Mouse (Mus musculus): ENCODE data around the gene H1fnt.

The H1fnt gene

DNA sequence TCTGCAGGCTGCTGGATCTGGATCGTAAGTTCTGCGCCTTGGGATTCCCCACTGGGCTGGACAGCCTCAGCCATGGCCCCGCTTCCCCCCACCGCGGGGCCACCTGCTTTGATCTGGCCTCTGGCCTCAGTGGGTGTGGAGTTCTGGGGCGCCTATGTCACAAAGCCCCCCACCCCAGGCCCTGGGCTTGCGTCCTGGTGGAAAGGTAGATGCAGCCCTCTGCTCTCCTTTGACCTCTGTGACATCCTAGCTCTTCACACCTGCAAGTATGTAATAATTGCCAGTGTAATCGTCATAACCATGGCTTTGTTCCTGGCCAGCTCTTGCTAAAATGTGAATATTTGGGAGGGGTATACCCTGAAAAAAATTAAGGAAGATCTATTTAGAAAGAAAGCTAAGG, at the start of gene H1fnt:
TSS of gene H1fnt (minus strand) at position 101 of the 400 bp plus-strand sequence.
- TF ChIP-seq GATA4 (IDR thresholded peaks at IDR 0.05; ENCODE audit: insufficient replicate concordance, low read length): no peak

DNA sequence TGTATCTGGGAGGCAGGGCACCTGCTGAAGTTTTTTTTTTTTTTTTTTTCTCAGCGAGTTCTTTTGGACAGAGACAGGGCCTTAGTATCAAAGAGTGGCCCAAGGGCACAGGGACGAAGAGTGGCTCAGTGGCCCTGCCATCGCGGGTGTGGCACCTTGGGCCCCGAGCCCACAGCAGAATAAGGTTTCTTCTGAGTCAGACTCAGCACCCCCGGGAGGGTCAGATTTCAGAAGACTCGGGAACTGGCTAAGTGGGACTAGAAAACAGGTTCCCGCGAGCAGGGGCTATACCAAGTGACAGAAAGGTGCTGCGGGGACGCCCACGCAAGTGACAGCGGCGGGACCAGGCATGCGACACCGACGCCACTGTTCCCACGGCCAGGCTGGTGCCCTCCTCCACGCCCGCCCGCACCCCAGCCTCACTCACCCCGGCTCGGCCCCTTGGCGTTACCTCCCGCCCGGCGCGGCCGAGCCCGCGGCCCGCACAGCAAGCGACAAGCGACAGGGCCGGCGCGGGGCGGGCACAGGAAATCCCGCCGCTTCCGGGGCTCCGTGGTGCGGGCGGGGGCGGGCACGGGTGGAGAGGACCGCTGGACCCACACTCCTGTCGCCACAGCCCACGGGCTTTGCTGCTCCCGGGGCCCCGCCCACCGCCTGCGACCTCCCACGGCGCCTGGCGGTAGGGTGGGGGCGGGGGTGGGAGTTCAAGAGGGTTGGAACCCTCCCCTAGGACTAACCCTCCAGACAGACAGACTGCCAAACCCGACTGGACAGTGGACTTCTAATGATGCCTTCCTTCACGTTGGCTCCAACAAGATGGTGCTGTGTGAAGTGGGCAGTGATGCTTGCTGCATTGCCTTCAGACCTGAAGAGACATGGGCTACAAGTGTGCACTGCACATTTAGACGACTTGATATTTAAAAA, 38.8 kb upstream of the H1fnt start, which contains the start of gene Zfp641:
TSS of gene Zfp641 (minus strand) at position 534 of the 924 bp plus-strand sequence.
- TF ChIP-seq GATA4 (IDR thresholded peaks at IDR 0.05; ENCODE audit: insufficient replicate concordance, low read length): no peak; the same call in 1 of the 2 replicates

DNA sequence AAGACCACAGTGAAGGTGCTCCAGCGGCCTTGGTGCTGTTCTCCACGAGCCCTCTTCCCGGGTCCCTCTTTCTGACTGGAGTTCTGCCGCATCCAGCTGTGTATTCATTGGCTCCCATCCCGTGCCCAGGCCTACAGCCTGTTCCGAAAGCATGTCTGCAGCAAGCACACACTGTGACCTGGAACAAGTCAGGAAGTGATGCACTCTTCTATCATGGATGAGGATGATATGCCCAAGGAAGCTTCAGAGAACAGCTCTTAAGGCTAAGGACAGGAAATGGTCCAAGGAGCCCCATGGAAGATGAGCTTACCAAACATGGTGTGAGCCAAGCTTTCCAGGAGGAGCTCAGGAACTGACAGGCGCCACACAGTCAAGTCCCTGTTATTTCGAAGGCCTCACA, 36.6 kb upstream of the H1fnt start:
- TF ChIP-seq GATA4 (IDR thresholded peaks at IDR 0.05; ENCODE audit: insufficient replicate concordance, low read length): no peak

DNA sequence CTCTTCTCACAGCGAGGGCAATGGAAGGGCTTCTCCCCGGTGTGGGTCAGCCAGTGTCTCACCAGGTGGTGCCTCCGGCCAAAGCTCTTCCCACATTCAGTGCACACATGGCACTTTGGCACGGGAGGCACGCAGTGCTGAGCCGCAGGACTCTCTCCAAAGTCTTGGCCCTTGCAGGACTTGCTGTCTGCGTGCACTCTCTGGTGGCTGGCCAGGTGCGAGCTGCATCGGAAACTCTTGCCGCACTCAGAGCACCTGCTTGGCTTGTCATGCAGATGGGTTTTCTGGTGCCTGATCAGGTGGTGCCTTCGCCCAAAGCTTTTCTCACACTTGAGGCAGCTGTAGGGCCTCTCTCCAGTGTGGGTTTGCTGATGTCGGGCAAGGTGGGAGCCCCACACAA, 31.5 kb upstream of the H1fnt start:
- TF ChIP-seq GATA4 (IDR thresholded peaks at IDR 0.05; ENCODE audit: insufficient replicate concordance, low read length): no peak

DNA sequence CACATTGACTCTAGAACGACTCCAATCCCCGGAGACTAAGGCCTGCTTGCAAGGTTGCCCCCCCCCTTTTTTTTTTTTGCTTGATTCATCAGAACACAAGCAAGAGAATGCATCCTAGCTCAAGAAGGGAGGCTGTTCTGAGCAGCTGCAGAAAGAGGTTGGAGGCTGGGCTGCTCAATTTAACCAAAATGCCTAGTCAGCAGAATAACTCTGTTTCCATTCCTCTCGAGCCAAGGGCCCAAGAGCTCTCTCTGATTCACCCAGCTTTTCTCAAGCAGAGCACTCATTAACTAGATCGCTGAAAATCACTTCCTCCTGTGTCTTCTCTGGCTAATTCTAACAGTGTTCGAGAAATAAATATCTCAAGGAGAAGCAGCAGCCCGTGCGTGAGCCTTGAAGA, 29.3 kb upstream of the H1fnt start:
- TF ChIP-seq GATA4 (IDR thresholded peaks at IDR 0.05; ENCODE audit: insufficient replicate concordance, low read length): no peak

DNA sequence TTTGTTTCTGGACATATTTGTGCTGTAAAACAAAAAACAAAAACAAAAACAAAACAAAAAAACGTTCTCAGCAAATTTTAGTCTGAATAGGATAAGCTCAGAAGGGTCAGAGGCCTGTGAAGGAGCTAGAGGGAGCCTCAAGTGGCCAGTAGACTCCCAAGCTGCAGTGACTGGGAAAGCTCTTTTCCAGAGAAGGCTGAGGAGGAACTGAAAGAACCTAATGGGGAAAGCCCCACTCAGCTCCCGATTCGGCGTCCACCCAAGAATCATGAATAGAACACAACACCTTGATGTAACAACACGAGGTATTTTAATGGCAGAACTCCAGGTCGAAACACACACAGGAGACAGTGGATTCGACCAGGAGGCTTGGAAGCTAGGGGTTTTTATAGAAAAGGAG, 683 bp upstream of the H1fnt start:
- no peak for TF ChIP-seq GATA4 (IDR thresholded peaks at IDR 0.05; ENCODE audit: insufficient replicate concordance, low read length)

DNA sequence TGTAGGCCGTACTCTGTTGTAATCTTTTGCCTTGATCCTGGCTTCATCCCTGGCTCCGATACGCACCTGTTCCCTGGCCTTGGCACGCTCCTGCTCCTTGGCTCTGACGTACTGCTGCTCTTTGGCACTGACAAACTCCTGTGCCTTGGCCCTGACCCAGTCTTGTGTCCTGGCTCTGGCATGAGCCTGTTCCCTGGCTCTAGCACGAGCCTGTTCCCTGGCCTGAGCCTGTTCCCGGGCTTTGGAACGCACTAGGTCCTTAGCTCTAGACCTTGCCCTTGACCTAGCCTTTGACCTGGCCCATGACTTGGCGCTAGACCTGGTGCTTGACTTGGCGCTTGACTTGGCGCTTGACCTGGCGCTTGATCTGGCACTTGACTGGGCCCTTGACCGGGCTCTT, 822 bp downstream of the H1fnt start:
- no peak for TF ChIP-seq GATA4 (IDR thresholded peaks at IDR 0.05; ENCODE audit: insufficient replicate concordance, low read length)

DNA sequence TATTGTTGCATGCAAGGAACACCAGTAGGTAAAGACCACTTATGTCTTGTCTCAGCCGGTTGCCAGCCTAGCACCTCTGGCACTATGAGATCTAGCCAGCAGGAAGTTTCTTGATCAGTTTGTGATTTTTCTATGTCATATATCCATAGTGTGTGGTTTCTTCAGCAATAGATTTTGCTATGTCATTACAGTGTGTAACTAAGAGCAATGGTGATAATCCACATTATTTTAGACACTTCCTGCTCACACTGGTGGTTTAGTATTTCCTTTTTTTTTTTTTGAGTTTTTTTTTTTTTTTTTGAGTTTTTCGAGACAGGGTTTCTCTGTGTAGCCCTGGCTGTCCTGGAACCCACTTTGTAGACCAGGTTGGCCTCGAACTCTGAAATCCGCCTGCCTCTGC, 21.7 kb downstream of the H1fnt start:
- TF ChIP-seq GATA4 (IDR thresholded peaks at IDR 0.05; ENCODE audit: insufficient replicate concordance, low read length): no peak

DNA sequence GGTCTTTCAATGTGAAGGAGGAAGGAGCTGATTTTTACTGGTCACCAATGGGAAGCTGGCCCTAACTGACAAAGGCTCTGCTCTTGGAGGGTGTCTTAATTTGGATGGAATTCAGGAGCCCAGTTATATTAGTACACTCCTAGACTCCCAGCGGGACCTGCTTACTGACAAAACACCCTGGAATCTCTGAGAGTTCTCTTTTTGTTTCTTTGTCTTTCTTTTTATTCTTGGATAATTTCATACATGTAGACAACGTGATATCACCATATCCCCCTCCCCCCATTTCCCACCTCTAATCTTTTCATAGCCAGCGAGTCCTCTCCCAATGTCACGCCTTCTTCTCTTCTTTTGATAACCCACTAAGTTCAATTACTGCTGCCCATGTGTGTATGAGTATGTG, 22.7 kb downstream of the H1fnt start, which contains the start of gene Olfr286:
TSS of gene Olfr286 (minus strand) at position 101 of the 400 bp plus-strand sequence.
- no peak for TF ChIP-seq GATA4 (IDR thresholded peaks at IDR 0.05; ENCODE audit: insufficient replicate concordance, low read length)

DNA sequence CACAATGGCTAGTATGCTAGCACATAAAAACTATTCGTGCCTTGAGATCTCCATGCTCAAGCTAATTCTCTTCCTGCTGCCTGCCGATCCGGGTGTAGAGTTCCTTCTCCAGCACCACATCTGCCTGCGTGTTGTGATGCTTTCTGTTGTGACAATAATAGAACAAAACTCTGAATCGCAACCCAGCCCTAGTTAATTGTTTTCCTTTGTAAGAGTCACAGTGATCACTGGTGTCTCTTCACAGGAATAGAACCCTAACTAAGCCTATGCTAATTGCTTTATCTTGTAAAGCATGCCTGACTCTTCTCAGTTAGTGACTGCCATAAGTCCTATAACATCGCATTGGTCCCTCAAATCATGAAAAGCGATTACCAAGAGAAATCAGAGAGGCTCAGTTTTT, 31.0 kb downstream of the H1fnt start:
- no peak for TF ChIP-seq GATA4 (IDR thresholded peaks at IDR 0.05; ENCODE audit: insufficient replicate concordance, low read length)

DNA sequence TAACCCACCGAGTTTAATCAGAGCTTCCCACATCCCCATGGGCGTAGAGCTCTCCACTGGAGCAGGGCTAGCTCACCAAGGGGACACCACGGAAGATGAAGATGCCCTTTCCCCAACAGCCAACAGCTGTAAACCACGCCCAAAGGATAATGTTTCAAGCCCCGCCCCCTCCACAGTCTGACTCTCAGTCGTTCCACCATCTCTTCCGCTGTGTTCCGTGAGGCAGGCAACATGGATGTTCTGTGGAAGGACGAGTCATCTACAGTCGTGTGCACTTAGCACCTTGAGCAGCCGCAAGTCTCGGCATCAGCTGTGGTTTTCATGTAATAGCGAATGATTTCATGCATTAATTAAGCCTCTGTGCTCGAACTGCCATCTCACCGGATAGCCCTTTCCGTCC, 31.5 kb downstream of the H1fnt start:
- TF ChIP-seq GATA4 (IDR thresholded peaks at IDR 0.05; ENCODE audit: insufficient replicate concordance, low read length): no peak

DNA sequence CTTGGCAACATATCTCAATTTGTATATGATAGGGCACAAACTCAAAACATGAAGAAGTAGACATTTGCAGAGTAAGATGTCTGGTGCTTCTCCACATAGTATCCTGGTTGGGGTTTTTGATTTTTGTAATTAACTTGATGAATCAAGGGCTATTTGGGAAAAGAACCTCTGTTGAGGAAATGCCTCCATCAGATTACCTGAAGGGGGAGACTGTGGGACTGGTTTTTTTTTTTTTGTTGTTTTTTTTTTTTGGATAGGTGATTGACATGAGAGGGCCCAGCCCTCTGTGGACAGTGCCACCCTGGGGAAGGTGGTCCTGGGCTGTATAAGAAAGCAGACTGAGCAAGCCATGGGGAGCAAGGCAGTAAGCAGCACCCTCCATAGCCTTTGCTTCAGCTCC, 34.7 kb downstream of the H1fnt start:
- no peak for TF ChIP-seq GATA4 (IDR thresholded peaks at IDR 0.05; ENCODE audit: insufficient replicate concordance, low read length)

DNA sequence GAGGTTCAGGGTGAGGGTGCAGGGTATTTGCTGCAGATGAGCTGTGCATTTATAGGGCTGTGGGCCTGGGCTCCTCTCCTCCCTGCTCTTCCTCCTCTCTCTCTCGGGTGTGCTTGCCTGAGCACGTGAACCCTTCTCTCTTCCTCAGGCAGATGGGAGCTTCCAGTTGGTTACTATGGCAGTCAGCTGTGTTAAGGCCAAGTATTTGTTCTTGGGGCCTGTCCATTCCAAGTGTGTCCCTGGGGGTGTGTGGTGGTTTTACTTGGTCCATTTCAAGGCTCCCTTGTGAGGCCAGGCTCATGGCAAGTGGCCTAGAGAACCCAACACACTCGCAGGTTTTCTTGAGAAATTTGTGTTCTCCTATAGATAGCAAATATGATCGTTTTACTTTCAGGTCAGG, 36.2 kb downstream of the H1fnt start, which contains the start of the genes Gm44579 and Olfr287:
TSS of gene Gm44579 (minus strand) at position 101 of the 400 bp plus-strand sequence.
TSS of gene Olfr287 (minus strand) at position 180 of the 400 bp plus-strand sequence.
- TF ChIP-seq GATA4 (IDR thresholded peaks at IDR 0.05; ENCODE audit: insufficient replicate concordance, low read length): no peak

DNA sequence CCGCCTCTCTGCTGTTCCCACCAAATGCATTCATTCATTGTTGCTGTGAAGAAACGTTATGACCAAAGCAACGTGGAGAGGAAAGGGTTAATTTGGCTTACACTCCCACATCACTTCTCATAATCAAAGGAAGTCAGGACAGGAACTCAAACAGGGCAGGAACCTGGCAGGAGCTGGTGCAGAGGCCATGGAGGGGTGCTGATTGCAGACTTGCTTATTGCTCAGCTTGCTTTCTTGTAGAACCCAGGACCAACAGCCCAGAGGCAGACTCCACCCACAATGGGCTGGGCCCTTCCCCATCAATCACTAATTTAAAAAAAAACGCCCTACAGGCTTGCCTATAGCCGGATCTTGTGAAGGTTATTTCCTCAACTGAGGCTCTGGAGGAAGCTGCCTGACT, 43.0 kb downstream of the H1fnt start:
- TF ChIP-seq GATA4 (IDR thresholded peaks at IDR 0.05; ENCODE audit: insufficient replicate concordance, low read length): no peak

DNA sequence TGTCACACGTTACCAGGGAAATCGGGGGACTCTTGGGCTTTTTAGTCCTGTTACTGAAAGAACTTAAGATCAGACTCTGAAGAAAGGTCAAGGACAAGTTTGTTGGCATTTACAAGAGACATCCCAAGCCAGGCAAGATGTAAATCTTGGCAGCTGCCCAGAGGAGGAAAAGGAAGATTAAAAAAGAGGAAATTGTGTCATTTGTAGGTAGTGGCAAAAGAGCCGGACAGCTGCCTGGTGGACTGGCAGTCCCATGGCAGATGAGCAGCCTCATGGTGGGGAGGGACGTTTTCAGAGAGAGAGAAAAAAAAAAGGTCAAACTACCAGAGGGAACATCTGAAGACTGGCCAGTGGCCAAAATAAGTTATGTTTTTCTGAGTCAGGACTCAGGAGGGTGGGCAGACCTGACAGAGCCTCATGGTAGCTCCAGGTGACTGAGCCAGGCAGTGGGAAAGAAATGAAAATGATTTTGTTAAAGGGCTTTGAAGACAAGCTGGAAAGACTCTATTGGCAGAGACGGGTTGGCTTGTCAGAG, 43.7 kb downstream of the H1fnt start:
- no peak for TF ChIP-seq GATA4 (IDR thresholded peaks at IDR 0.05; ENCODE audit: insufficient replicate concordance, low read length)

DNA sequence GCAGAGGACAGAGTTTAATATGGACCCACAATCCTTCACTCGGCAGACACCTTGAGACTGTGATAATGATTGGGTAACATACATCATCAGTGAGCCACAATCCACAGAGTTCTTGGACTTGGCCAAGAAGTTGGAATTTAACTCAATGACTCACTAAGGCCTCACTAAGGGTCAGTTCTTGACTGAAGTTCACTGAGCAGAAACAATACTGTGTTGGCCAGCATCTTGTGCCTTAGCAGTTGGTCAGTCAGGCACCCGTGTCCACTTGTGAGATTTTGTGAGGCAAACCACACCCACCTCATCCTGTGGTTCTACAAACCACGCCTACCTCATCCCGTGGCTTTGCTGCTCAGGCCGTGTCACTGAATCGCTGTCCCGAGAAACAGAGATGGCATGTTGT, 47.4 kb downstream of the H1fnt start:
- no peak for TF ChIP-seq GATA4 (IDR thresholded peaks at IDR 0.05; ENCODE audit: insufficient replicate concordance, low read length)

All from liver, adult (tissue).